Mouse (Mus musculus) T-cell, adult 2 months (primary cell): Measurements from ENCODE around the gene Masp2.

ENCODE experiments used
- DNase-seq: peaks from one replicate; pipeline ENCODE4 v3.0.0; 2022; ENCODE audit warnings: low spot score

The Masp2 gene

DNA sequence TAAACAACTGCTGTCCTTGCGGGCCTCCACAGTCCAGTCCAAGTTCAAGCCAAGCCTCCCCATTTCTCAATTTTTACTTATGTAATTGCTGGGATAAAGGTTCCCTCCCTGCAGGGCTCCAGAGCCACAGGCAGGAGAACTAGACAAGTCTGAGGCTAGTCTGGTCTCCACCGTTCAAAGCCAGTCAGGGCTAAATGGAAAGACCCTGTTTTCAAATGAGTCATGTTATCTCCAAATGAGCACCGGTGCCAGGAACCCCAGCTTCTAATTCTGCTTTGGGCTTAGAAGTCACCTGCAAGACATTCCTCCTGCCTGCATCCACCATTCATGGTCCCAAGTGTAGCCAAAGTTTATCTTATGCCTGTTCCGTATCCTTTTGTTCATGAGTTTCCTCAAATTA lies 483 bp upstream of the Masp2 start:
- no peak for DNase-seq

DNA sequence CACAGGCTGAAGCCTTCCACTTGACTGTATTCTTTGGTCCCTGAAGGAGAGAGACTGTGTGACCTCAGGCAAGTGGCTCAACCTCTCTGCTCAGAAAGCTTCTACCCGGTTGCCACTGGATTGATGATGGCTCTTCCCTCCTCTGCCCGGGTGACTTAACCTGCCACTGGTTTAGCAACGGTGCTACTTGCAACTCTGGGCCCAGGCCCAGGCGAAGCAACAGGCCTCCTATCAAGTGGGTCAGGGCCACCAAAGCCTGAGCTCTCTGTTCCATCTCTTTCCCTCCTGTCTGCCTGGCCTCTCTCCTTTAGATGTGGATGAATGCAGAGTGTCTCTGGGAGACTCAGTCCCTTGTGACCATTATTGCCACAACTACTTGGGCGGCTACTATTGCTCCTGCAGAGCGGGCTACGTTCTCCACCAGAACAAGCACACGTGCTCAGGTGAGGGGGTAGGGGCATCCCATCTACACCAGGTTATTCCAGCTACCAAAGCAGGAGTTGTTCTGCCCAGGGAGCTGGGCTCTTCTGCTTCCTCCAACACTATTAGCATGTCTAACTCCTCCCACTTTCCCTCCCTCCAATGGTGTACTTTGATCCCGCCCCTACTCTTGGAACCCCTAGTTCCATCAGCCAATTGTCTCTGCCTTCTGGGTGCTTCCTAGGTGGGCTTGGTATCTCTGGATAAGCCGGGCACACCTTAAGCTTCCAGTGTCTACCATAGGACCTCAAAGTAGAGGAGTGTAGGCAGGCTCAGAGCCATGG lies 1.2 kb downstream of the Masp2 start:
- no peak for DNase-seq

DNA sequence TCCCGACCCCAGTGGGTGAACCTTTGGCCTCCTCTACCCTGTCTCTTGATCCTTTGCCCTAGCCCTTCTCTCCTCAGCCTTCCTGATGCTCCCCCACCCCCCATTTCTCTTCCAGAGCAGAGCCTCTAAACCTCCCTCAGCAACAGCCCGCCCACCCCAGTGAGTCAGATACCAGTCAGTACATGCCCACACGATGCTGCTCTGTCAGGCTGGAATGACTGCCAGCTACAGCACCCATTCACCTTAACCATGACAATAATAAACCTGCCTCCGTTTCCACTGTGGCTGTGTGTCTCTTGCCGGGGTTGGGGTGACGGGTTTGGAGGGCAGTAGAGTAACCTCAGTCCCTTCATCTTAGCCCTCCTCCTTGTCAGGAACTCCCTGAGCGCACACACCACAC lies 1.8 kb downstream of the Masp2 start:
- no peak for DNase-seq

DNA sequence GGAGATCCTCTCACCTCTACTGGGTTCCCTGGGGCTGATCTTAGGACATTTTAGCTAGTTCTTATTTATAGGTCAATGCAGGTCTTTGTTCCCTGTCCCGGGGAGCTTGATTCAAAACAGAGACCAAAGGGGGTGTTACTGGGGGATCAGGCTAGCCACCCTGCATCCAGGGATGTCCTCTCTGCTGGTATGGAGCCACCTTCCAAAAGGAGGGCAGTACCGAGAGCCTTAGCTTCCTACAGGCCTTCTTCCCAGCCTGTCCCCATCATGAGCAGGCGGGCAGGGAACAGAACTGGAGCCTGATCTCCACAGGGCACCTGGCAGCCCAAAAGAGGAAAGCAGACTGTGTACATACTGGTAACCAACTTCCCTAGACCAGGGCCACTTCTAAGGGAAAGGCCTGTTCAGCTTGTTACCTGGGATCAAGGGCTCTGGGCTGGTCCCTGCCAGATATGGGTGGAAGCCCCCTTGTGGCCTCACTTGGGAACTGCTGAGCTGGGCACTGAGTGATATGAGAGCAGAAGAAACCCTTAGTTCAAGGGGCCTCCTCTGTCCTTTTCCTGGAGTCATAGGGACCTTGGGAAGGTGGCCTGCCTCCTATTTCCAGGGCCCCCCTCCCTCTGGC lies 2.3 kb downstream of the Masp2 start:
- DNase-seq = peak; percentile 55

DNA sequence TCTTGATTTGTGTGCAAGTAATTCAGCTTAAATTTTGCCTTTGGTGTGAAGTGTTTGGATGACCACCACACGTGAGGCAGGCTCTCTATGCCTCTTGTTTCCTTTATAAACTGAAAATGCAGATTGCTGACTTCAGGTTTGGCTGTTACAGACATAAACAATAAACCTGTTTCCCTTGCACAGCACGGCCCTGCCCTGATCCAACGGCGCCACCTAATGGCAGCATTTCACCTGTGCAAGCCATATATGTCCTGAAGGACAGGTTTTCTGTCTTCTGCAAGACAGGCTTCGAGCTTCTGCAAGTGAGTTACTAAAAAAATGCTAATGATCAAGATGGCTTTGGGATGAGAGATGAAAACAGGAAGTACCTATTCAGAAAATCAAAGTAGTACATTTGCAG lies 5.4 kb downstream of the Masp2 start:
- DNase-seq = peak; percentile 78

DNA sequence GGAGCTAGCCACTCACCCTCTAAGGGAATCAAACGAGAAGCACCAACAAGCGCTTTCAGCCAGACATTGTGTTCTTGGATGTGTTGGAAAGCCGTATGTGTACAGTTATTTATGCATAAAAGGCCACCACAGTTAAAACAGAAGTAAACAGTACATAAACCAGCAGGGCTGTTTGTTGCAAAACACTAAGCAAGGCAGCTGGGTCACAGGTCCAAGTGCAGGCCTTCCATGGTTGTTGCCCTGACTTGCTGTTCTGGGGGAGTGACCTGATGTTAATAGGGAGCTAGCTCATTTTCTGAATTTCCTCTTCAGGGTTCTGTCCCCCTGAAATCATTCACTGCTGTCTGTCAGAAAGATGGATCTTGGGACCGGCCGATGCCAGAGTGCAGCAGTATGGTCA lies 7.5 kb downstream of the Masp2 start:
- DNase-seq = no peak

DNA sequence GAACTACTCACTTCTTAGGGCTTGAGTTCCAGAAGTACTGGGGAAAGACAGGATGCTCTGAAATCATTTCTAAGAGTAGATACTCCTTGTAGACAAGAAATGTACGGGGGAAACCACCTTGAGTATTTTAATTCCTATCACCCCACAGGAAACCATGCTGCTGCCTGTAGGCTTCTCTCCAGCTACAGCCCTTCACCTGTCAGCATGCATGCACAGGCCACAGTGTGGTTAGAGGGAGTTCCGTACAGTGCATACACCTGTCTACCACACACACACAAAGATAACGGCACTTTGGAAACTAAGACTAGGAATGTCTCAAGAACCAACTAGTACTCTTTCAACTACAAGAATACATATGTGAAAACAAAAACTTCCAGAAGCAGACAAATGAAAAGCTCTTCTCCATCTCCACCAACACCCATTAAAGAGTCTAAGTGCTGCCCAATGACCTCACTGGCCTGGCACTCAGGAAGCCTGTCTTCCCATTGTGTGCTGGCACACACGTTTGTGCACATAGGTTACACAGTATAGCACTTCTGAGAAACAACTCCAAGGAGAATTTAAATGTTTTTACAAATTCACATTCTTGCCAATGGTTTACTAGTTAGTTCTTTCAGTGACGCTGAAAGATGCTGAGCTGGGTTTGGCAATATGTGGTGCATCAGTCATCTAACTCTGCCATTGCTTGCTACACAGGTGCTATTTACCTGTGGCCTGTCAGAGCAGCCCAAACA lies 8.4 kb downstream of the Masp2 start:
- no peak for DNase-seq

DNA sequence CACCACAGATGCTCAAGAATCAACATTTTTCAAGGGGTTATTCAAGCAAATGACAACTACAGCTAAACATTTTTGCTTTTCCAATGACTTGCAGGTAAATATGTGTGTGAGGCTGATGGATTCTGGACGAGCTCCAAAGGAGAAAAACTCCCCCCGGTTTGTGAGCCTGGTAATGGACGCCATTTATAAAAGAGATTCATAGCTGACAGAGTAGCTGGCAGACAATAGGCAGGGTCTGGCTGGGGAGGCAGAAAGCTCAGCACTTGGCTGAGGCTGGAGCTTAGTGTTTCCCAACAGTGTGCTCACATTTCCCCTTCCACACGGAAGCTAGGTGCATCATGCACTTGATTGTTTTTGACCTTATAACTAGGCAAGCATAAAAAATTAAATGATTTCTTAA lies 10.2 kb downstream of the Masp2 start:
- no peak for DNase-seq

DNA sequence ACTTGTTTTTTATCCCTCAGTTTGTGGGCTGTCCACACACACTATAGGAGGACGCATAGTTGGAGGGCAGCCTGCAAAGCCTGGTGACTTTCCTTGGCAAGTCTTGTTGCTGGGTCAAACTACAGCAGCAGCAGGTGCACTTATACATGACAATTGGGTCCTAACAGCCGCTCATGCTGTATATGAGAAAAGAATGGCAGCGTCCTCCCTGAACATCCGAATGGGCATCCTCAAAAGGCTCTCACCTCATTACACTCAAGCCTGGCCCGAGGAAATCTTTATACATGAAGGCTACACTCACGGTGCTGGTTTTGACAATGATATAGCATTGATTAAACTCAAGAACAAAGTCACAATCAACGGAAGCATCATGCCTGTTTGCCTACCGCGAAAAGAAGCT lies 11.4 kb downstream of the Masp2 start:
- DNase-seq = no peak

DNA sequence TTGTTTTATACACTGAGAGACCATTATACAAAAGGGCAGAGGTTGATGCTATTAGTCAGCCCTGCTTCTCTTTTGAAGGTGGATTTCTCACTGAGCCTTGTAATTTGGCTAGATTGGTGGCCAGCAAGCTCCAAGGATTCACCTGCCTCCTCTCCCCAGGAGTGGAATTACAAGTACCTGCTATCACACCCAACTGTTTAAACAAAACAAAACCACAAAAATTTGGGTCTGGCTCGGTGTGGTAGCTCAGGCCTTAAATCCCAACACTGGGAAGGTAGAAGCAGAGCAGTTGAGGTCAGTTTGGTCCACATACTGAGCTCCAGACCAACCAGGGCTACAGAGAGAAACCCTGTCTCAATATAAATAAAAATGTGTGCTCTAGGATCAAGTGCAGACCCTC lies 17.5 kb downstream of the Masp2 start:
- no peak for DNase-seq

DNA sequence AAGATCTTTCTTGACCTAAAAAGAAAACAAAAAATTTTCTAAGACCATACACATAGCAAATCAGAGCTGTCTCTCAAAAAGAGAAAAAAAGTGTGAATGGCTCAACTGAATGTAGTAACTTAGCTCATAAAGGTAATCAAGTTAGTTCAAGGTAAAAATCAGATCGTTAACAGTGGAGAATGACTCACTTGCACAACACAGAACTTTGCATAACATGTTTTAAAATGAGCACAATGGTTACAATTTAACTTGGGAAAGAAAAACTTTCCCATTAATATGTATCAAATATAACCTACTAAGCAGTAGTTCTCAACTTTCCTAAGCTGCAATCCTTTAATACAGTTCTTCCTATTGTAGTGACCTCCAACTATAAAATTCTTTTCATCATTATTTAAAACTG lies 18.4 kb downstream of the Masp2 start:
- no peak for DNase-seq

DNA sequence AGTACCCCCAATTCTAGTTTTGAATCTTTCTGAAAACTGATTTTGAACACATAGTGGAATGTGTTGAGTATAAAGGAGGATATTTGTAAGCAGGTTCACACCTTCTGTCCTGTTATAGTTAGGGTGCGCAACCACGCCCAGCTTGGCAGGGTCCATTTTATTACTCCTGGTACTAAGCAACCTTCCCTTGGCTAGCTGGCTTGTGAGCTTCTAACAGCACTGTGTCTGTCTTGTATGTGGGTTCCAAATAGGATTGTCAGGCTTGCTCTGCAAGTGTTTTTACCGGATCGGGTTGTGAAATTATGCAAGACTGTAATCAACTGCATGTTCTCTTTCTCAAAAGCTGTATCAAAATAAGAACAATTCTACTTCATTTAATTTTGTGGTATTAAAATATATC lies 20.1 kb downstream of the Masp2 start:
- no peak for DNase-seq

DNA sequence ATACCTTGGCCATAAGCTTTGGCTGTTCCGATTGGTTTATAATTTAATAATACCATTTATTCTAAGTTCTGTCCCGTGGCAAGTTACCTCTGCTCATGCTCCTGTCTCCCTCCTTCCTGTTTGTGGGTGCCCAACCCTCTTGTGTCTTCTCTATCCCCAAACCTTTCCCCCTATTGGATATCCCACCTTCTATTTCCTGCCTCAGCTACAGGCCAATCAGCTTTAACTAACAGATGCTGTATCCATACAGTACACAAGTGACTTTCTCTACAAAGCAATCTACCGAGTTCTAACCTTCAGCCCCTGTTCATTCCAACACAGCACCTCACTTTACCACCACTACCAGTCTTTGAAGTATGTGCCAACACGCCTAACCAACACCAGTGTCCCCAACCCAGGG lies 21.3 kb downstream of the Masp2 start:
- no peak for DNase-seq

DNA sequence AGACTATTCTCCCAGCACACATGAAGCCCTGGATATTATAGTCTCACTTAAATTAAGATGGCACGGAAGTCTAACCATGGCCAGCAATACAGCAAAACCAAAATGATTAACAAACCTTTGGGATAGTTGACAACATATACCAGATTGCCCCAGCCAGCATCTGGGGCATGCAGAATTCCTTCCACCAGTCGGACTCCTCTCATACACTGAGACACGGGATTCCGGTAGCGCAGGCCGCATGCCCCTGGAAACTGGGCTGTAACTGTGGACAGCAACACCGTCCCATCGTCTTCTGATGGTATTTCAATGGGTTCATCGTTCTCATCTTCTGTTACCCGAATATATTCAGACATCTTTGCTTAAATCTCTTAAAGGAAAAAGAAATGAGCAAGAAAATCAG lies 22.7 kb downstream of the Masp2 start:
- no peak for DNase-seq

DNA sequence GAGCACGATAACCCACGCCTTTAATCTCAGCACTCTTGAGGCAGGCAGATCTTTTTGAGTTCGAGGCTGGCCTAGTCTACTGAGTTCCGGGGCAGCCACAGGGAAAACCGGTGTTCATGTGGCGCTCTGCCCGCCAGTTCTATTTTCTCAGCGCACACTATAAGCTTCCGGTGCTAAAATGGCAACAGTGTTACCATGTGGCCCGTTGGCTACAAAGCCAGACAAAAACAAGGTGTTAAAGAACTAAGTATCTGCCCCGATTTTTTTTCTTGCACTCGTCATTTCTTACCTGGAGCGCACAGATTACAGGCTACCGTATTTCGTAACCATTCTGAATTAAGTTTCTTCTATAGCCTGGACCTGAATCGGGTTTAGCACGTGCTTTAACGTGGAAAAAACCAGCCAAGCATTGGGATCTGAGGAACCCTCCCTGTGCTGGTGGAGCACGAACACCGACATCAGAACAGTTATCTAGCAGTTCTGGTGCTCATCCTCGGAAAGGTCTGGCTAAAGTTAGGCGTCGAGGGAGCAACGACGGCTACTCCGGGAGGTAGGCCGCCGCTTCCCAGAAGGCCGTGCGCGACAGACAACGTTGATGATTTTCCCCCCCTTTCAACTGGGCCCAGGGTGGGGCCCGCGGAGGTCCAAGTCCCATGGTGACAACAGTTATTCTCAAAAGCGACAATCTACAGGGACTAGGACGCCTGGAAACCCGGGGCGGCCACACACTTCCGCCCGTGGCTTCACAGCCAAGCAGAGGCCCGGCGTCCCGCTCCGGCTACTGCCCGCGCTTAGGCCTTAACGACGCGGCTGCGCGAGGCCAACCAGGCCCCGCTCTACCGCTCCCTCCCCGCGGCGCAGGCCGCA lies 23.6 kb downstream of the Masp2 start:
- DNase-seq = peak; percentile 68

DNA sequence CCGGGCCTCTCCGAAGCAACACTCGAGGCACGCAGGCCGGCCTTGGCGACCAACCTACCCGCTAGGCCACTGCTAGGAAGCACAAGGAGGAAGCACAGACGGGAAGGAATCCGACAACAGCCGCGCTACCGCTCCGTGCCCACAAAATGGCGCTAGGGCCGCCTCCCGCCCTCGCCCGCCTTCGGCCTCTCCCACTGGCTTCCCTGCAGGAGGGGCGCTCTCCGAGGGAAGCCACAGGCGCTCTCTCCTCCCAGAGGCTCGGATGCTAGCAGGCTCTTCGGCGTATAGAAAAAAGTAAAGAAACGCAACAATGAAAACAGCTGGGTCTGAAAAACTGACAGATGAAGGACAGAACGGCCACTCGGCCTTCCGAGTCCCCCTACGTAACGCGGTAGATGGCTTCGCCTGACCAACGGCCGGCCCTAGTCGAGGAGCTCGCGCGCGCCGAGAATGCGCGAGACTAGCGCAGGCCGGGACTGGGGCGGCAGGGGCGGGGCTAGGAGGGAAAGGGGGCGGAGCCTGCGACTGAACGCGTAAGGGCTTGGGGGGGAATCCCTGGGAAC lies 24.4 kb downstream of the Masp2 start, which contains the start of gene Tardbp:
TSS of gene Tardbp (minus strand) at position 397 of the 563 bp plus-strand sequence.
- peak; percentile 95 for DNase-seq

DNA sequence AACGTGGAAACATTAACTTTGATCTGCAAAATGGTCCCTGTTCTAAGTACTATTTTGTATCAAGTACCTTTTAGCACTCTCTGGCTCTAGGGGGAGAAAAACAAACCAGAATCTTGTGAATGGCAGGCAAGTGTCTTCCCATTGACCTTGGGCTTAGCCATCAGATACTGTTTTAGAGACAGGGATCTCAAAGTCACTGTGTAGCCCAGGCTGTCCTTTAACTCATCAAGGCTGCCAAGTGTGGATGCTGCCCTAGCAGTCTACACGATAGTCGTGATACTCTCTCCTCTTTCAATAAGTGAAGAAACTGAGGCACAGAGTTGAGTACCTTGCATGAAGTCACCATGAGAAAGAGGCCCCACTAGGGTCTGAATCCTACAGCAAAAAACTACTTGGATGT lies 24.9 kb downstream of the Masp2 start:
- no peak for DNase-seq

DNA sequence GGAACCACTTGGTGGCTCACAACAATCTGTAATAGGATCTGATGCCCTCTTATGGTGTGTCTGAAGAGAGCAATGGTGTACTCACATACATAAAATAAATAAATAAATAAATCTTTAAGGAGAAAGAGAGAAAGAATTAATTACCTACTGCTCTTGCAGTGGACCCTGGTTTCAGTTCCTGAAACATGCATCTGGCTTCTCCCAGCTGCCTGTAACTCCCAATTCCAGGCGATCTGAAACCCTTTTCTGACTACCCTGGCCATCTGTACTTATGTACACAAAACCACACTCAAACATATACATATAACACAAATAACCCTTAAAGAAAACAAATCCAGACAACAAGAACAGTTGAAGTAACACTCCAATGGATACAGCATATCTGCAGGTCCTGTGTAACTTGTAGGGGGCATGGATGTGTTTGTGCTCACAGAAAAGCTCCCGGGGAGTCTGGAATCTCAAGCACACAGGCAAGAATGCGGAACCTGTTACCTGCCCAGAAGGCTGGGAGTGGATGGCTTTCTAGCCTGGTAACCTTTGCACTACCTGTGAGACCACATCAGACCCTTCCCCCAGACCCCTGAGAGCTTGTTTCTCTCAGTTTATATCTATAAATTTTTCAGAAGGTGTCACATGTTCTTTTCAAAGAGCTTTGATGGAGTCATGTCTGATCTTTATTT lies 29.8 kb downstream of the Masp2 start:
- DNase-seq = no peak

DNA sequence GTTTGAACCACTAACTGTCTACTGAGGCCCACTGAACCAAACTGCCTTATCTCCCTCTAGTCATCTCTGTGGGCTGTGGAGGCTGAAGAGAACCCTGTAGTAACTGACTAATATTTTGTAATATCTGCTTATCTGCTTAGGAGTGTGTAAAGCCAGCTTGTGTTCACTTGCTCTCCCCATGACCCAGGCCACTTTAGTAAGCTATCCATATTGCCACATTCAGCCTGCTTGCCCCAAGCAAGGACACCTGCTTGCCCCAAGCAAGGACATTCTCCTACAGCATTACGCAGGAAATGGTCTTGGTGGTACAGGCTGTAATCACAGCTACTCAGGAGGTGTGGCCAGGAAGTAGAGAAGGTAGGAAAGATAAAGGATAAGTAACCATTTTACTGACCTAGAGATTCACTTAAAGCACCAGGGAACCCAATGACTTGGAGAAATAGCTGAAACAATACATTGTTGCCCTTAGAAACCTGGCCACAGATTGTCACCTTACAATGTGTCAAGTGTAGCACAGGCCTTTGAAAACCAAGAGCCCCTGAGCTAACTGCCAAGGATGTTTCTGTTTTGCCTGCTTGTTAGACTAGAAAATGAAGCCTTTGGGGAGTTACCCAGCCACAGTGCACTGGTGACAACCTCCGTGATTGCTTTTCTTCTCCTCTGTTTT lies 31.2 kb downstream of the Masp2 start:
- no peak for DNase-seq

DNA sequence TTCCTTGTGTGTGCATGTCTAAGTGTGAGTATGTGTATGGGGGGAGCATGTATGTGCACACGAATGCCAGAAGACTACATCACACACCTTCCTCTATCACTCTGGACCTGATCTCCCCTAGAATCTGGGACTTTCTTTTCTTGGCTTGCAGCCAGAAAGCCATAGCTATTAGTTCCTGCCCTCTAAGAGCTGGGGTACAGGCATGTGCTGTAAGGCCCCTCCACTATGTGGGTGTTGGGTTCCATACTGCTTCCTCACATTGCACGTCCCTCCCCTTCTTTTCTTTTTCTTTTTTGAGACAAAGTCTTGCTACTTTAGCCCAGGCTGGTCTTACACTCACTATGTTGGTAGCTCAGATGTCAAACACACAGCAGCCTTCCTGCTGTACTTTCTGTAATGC lies 33.0 kb downstream of the Masp2 start:
- no peak for DNase-seq

DNA sequence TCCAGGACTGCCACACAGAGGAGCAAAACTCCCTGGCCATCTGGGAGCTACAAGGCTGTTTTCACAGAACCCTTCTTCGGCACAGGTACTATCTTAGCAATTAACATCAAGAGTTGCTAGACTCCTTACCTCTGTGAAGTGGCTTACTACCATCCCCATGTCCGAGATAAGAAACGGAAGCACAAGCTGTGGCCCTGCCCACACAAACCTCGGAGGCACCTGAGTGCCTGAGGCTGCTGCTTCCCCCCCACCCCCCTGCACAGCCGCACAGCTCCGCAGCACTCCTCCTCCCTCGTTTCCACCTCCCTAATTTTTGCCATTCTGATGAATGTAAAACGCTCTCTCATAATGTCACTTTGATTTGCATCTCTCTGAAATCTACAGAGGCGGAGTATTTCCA lies 35.9 kb downstream of the Masp2 start:
- no peak for DNase-seq
